Mouse (Mus musculus): ENCODE measurements around the gene Glt8d2.

Glt8d2 gene

DNA sequence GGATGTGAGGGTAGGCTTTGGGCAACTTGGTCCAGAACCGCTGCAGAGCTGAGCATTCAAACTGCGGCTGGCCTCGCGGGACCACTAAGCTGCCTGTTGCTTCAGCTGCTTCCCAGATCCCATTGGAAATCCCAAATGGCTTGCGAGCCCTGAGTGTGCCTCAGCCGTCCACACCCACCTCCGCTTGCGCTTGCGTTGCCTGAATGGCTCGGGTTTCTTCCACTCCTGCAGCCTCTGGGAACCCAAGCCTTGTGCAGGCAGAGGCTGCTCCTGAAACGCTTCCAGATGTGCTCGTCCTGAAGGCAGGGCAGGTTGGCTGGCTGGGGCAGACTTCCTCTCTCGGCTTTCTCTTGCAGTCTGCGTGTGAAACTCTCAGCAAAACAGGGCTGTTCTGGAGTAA, at the start of gene Glt8d2:
Gene Glt8d2 (minus strand): TSS at position 157 of the 400 bp plus-strand sequence.
- peak; percentile 23 to 26 for DNase-seq (ENCODE audit: low spot score in 2 of 2)

DNA sequence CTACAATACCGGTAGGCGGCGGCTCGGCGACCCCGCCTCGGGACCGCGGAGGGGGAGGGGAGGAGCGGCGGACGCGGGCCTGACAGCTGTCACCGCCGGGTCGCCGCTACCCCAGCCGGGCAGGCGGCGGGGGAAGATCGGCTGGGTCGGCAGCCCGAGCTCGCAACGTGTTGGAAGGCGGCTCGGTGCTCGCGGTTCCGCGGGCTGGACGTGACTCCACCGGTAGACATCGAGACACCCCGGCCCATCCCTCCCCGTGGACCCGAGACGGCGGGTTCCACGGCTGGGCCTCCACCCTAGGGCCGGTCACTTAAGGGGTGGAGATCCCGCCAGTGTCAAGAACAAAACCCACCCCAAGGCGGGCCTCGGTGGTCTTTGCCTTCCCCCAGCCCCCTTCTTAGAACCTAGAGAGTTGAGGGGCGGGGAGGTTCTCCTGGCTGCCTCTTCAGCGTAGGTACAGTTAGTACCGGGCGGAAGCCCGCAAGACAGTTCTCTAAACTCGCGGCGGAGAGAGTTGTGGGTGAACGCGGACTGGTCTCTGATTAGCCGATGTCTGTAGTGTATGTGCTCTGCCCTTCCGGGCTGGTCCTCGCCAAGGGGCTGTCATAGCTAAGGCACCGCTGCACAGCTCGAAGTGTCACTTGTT, 9.0 kb upstream of the Glt8d2 start:
- DNase-seq (ENCODE audit: low spot score in 2 of 2) = no peak

DNA sequence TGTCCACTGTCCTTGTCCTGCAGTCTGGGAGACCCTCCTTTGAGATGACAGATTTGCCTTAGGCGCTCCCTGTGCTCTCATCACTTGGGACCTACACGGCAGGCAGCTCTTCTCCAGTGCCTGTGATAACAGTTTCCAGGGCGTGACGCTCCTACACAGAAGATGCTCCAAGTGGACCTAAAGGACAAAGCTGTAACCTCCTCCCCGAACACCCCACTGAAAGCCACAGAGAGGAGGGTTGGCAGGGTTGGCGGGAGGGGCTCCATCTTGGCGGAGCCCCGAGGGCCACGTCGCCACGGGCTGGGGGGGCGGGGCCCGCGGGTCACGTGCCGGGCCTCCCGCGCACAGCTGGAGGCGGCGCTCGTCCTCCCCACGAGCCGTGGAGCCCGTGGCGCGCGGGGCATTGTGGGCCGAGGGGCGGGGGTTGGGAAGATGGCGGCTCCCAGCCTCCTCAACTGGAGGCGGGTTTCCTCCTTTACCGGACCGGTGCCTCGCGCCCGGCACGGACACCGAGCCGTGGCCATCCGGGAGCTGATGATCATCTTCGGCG, 8.3 kb upstream of the Glt8d2 start:
- DNase-seq (ENCODE audit: low spot score in 2 of 2) = peak; percentile 69 to 80

DNA sequence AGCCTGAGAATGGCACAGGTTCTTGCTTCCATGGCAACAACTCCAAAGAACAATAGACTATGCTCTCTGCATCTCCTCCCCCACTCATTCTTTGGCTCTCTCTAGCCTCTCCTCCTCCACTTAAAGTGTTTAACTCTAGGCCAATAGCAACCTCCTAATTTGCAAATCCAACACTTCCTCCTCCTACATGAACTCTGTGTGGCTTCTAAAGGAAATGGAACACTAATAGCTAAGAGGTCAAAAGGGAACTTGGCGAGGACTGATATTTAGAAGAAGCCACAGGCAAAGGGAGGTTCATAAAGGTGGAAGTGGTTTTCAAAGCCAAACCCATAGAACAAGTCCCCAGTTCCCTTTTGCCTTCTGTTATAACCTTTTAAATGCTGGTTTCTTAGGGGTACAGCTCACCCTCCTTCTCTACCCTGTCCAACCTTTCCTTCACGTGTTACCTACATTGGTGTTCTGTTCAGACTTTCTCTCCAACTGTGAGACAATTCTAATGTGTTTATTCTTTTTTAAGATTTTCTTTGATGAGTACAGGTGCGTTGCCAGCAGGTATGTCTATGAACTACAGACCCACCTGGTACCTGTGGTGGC, 7.0 kb upstream of the Glt8d2 start:
- DNase-seq (ENCODE audit: low spot score in 2 of 2) = no peak

DNA sequence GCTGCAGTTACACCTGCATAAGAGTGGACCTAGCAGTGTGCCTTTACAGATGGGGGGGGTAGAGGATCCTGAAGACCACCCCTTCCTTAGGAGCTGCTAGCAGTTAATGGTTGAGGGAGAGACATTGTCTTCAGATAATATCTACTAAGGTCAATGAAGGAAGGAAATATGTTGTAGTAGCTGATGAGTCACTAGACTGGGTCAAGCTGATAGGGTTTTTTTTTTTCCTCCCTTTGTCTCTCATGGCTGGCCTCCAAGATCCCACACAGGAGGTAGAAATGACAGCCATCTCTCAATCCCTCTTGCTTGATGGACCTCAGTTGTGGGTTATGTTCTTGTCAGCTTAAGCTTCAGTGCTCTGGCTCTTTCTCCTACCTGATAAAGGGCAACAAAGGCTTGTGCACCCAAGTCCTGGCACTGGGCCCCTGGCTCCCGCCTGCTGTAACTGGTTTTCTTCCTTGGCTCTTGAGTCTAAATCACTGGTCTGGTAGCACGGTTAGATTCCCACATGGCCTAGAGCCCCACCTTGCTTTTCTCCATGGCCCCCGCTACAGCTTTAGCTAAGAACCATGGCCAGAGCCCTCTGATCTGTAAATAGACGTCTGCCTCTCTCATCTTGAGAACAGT, 6.1 kb upstream of the Glt8d2 start:
- no peak for DNase-seq (ENCODE audit: low spot score in 2 of 2)

DNA sequence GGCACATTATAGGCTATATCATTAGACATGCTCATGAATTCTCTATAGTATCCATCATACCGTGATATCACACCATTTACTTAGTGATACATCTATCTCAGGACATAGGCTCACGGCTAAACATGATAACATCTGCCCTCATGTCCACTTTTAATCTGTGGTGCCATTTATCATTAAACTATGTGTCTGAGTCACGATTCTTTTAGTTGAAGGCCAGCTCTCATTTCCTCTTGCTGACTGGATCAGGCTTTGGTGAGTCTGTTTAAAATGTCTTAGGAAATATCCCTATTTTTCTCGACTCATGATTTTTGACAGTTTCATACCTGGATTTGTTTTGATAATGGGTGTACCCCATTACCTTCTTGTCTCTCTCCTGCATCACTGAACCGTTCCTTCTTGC, 5.5 kb upstream of the Glt8d2 start, which contains the start of gene Hcfc2:
Gene Hcfc2 (plus strand): TSS at position 205 of the 400 bp plus-strand sequence.
- no peak for DNase-seq (ENCODE audit: low spot score in 2 of 2)

DNA sequence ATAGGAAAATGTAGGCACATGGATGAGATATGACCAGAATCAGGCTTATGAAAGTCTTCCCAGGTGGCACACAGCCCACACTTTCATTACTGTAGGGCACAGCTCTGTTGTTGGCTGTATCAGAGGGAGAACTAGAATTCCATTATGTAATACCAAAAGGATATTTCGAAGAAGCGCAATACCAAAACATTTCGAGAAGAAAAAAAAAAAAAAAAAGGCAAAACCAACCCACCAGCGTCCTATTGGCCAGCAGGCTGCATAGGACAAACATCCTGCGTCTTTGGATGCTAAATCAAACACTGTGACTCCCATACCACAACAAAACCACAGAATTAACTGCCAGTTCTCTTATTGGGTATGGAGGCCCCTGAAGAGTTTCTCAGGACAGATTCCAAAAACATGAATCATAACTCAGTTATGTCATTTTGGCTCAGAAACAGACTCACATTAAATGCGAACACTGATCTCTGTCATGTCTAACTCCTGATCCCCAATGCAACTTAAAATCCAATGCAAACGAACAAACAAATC, 704 bp downstream of the Glt8d2 start:
- no peak for DNase-seq (ENCODE audit: low spot score in 2 of 2)

DNA sequence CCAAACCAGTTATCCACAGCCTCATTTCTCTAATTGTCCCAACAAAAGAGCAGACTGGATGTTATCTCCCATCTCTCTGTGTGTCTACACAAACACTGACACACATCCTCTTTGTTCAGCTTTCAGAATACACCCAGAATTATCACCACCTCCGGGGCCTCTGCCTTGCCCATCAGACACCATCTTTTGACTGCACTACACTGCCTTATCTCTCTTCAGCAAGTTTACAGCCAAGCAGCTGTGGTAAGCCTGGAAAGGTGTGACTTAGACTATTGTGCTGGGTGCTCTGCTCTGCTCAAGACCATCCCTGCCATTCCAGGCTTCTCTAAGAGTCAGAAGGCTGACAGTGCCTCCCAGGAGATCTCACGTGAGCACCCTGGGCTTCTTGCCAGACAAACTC, 5.0 kb downstream of the Glt8d2 start:
- DNase-seq (ENCODE audit: low spot score in 2 of 2) = no peak

DNA sequence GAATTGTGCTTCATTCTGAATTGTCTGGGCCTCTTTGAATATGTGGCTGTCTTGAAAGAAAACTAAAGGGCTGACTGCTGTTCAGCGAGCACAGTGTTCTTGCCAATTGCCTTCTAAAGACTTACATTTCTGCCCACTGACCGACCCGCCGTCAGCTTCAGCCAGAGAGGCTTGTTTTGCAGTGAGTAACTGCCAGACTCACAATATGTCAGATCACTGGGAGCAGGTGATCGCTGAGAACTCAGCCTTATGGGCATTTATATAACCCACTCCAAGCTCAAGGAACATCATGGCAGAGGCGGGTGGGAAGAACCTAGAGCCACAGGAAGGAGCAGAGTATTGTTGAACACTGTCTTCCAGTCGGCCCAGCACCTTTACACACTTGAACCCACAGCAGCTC, 8.8 kb downstream of the Glt8d2 start:
- DNase-seq (ENCODE audit: low spot score in 2 of 2) = no peak

DNA sequence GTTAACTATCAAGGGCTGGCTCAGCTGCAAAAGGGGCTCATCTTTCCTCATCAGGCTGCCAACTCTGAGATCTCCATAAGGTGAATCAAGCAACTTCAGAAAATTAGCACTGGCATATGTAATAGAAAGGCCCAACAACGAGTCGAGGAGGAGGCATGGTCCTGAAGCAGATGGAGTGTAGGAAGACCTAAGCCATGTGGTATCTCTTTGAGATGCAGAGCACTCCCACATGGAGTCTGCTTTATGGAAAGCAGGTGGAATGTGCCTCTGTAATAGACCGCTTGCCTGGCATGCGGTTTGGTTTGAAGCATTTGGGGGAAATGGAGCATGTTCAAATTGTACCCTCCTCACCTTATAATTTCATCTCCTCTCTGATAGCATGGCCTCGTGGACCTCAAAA, 9.7 kb downstream of the Glt8d2 start:
- peak in 1 of 2 experiments; percentile 28 for DNase-seq (ENCODE audit: low spot score in 2 of 2)

DNA sequence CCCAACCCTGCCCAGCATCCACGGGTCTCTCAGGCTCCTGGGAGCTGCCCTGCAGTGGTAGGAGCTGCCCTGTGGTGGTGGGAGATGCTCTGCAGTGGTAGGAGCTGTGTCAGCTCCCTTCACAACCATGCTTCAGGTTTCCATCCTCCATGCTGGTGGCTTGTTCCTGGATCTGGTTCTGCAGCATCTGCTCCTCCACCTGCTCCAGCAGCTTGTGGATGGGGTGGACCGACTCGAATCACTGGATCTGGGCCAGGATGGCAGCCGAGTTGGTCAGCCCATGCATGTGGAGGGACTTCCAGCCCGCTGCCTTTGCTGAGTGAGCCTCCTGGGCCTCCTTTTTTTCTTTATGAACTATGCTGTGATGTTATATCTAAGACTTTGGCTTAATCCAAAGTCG, 13.5 kb downstream of the Glt8d2 start:
- DNase-seq (ENCODE audit: low spot score in 2 of 2) = no peak

DNA sequence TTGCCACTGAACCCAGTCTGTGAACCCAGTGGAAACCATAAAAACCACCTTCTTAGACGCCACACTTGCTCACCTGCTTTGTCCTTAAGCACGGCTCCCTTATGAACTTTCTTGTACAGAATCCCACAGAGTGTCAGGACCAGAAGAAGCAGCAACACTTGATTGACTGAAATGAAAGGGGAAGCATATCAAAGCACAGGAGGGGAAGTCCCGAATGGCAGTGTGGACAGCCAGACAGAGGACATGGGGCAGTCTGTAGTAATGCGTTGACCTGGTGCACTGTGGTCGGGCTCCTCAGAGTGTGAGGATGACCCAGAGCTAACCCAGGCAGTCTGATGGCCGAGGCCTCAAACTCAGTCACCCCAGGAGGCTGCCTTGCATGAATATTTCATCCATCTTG, 20.2 kb downstream of the Glt8d2 start:
- DNase-seq (ENCODE audit: low spot score in 2 of 2) = no peak

DNA sequence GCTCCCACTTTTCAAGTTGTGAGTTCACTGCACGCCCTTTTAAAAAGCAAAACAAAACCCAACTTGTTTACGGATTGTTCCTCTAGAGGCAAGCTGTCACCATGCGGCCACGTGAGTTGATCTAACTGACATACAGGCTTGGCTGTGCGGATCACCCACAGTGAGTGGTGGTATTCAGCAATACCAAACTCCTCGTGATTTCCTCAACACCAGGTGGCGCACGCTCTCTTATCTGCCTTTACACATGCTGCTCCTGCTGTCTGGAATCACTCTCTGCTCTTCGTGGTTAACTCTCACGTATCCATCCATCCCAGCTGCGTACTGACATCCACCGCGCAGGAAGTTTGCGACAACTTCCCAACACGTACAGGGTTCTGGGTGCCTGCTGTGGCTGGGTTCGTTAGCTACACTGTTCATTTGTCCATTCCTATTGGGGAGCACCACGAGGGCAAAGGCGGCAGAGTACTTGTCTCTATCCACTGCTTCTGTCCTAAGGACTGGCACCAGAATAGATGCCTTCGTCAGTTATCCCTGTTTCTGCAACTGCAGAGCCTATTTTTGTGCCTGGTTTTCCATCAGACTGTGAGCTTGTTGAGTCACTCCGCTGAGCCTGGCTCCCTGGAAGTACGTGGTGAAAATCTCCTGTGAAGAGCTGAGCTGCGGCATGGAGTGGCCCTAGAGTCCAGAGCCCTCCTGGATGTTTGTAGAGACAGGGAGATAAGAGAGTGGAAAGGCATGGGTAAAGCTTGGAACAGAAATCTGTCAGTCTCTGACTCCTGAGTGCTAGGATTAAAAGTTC, 23.8 kb downstream of the Glt8d2 start:
- peak; percentile 78 to 89 for DNase-seq (ENCODE audit: low spot score in 2 of 2)

DNA sequence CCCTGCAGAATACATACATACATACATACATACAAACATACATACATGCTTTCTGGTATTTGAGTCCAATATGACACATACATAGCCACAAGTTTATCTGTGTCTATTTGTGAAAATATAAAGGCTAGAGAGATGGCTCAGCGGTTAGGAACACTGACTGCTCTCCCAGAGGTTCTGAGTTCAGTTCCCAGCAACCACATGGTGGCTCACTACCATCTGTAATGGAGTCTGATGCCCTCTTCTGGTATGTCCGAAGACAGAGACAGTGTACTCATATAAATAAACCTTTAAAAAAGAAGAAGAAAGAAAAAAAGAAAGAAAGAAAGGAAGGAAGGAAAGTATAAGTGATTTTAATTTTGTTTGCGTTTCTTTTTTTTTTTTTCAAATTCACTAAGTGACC, 24.5 kb downstream of the Glt8d2 start:
- no peak for DNase-seq (ENCODE audit: low spot score in 2 of 2)

DNA sequence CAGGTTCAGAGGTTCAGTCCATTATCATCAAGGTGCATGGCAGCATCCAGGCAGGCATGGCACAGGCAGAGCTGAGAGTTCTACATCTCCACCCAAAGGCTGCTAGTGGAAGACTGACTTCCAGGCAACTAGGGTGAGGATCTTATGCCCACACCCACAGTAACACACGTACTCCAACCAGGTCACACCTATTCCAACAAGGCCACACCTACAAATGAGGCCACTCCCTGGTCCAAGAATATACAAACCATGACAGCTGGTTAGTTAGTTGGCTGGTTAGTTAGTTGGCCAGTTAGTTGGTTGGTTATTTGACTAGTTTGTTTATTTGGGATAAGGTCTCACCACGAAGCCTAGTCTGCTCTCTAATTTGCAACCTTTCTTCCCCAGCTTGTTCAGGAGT, 27.2 kb downstream of the Glt8d2 start:
- DNase-seq (ENCODE audit: low spot score in 2 of 2) = no peak

DNA sequence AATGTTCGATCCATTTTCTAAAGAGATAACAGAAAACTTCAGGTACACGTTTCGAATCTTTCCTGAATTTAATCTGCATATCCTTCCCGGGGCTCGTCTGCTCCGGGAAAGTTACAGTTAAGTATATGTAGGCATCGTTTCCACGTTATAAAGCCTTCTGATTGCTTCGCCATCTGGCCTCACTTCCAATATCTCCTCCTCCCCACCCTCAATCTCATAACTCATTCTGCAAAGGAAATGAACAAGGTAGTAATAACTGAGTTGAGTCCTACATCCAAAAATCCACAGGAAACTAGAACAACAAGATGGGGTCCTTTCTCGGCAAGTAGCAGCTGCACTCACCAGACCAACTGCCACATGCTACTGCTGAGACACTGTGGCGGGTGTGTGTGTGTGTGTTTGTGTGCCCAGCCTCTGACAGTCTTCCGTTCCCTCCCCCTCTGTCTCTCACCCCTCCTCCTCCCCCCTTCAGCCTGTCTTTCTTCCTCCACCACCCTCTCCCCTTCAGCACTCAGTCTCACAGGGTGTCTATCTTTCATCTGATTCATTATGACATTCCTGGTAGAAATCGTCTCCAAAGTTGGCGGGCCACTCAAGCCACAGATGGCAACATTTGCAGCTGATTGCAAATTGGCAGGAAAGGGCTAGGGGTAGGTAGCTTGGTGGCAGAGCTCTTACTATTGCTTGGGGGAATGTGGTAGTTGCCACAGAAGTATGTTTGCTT, 28.0 kb downstream of the Glt8d2 start:
- peak in 1 of 2 experiments; percentile 17 for DNase-seq (ENCODE audit: low spot score in 2 of 2)

DNA sequence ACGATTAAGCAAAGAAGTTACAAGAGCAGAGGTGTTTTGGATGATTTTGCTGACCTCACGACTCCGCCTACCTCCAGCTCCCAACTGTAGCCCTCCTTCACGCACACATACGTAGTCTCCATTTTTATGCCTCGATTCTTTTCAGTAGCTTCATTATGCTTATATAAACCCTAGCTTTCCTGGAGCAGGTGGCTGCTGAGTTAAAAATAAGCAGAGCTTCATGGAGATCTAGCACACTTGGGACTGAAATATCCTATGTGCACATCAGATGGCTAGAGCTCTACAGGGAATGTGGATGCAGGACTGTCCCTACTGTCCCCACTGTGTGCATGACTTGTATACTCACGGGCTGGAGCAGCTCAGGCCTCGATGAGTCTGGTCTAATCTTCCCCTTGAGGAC, 28.6 kb downstream of the Glt8d2 start:
- DNase-seq (ENCODE audit: low spot score in 2 of 2) = peak; percentile 27 to 46

DNA sequence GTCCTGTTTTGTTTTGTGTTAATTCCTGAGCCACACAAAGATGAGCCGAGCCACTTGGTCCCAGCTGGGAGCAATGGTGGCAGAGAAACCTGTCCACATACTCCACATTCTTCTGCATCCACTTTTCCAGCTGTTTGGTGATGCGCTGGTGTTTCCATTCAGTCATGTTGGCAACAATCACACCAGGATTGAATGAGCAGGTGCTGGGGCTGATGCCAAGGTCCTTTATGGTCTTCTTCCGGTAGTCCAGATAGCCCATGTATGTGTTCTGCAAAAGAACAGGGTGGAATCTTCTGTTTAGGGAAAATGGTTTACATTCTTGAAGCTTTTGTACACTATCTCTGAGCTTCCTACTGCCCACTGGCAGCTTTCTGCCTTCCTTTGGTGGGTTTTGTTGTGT, 35.9 kb downstream of the Glt8d2 start:
- DNase-seq (ENCODE audit: low spot score in 2 of 2) = no peak

DNA sequence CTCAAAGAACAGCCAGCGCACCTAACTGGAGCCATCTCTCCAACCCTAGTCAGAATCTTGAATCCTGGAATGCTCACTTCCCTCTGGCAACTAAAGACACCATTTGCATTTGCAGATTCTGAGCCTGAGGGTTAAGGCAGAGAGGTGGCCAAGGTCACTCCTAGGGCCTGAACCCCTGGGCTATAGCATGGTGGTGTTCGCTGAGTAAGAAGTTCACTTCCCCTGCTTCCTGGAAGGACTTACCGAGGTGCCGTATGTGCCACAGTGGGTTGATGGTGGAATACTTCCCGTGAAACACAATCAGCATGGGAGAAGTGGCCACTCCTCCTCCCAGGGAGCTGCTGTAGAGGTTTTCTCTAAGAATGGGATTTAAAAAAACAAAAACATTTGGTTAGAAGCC, 37.8 kb downstream of the Glt8d2 start:
- no peak for DNase-seq (ENCODE audit: low spot score in 2 of 2)

DNA sequence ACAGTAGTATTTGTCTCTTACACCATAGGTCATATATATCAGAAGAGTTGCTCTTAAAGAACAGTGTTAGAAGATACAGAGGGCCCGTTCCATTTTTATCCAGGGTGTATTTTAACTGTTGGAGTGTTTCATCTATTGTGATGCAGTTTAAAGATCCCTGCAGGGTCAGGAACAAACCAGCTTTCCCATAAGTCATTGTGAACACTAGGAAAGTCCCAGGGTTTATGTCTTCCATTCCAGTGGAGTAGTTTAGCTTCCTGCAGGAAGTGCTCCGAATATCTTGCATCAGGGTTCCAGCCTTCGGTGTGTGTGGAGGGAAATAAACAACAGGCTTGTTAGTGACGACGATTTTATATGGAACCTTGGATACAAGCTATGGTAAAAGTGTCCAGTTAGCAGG, 39.2 kb downstream of the Glt8d2 start:
- no peak for DNase-seq (ENCODE audit: low spot score in 2 of 2)

DNA sequence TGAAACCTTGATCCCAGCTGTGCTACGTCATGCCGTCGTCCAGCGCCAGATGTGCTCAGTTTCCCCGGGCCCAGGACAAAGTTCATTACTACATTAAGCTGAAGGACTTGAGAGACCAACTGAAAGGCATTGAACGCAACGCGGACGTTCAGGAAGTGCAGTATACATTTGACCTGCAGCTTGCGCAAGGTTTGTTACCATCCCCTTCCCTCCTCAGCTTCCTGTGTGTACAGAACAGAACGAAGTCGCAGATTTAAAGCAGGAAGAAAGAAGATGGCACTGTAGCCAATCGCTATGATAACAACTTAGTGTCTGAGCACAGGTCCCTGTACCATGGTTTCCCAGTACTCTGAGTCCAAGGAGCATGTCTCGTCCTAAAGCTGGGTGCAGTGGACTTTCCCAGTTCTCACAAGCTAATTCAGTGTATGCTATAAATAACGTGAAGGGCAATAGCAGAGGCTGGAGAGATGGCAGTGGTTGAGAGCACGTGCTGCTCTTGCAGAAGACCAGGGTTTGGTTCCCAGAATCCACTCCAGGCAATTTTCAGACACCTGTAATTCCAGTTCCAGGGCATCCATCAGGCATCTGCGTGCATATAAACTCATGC, 43.1 kb downstream of the Glt8d2 start:
- DNase-seq (ENCODE audit: low spot score in 2 of 2) = no peak
